Mouse (Mus musculus): Measurements from ENCODE around the gene Ninj1. TPM values are rescaled to one million over a fixed set of nuclear protein-coding genes. Genes with fewer than 3 reads are reported as not detected.

The Ninj1 gene
- polyA plus RNA-seq, 1 experiment from 2014 or later: 54.2 TPM

DNA sequence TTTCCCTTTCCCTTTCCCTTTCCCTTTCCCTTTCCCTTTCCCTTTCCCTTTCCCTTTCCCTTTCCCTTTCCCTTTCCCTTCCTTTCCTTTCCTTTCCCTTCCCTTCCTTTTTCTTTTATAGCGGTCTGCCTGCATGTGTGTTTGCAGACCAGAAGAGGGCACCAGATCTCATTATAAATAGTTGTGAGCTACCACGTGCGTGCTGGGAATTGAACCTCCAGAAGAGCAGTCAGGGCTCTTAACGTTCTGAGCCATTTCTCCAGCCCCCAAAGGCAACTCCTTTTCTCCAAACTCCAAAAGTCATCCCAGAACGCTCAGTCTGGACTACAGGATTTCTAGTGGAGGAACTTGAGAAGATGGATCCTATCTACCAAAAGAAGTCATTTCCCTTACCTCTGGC, 33.6 kb downstream of the Ninj1 start:
- Histone ChIP-seq H3K9ac (ENCODE audit: low read depth, low read length) (no peak overlapping the region), H3K9me3 (ENCODE audit: control insufficient read depth, low read length) (no peaks in the 10 kb centered on the region), H3K27me3 (ENCODE audit: control insufficient read depth, insufficient read depth, low read length) (no peaks in the 10 kb centered on the region), H3K4me3 (ENCODE audit: low read length) (no peak overlapping the region), H3K36me3 (ENCODE audit: control insufficient read depth, insufficient read depth, low read length) (no peaks in the 10 kb centered on the region), H3K27ac (ENCODE audit: low read depth, low read length) (no peak overlapping the region), H3K4me1 (ENCODE audit: control insufficient read depth, insufficient read depth, low read length) (0 out of 2 replicates have a peak, but pooled peaks cover 2% of the 10 kb centered on the region), H3K4me2 (replicated peaks; ENCODE audit: low read depth, low read length) (no peak overlapping the region)
- no peak for ATAC-seq (ENCODE audit: low FRiP score, low TSS enrichment)
- WGBS: 18% methylated on average over 5 of the region's 5 CpGs

DNA sequence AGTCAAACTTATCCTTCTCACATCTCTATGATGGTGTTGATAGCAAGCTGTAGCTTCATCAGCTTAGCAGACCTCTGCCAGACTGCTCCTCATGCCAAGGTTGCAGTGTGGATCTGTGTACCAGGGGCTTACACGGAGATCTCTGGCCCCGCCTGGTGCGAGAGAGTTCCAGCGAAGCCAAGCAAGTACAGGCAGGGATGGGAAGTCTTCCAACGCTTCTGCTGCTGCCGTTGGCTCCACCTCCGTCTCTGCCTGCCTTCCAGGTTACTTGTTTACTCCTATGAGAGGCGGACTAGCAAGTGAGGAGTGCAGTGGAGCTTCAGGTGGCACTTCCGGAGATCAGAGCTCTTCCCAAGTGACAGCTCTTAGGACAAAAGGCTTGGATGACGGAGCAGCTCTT, 37.0 kb downstream of the Ninj1 start:
- Histone ChIP-seq H3K4me3 (ENCODE audit: low read length) (no peak overlapping the region), H3K36me3 (ENCODE audit: control insufficient read depth, insufficient read depth, low read length) (no peaks in the 10 kb centered on the region), H3K27ac (ENCODE audit: low read depth, low read length) (no peak overlapping the region), H3K9me3 (ENCODE audit: control insufficient read depth, low read length) (no peaks in the 10 kb centered on the region), H3K9ac (ENCODE audit: low read depth, low read length) (no peak overlapping the region), H3K27me3 (ENCODE audit: control insufficient read depth, insufficient read depth, low read length) (no peaks in the 10 kb centered on the region), H3K4me2 (replicated peaks; ENCODE audit: low read depth, low read length) (no peak overlapping the region), H3K4me1 (ENCODE audit: control insufficient read depth, insufficient read depth, low read length) (no peaks in the 10 kb centered on the region)
- WGBS: 13% methylated on average over 10 of the region's 10 CpGs
- ATAC-seq (ENCODE audit: low FRiP score, low TSS enrichment): no peak

GRCm38 (mm10) chr13:49224729-49225128, 37.4 kb downstream of the Ninj1 start:
- H3K27me3 ChIP-seq (ENCODE audit: control insufficient read depth, insufficient read depth, low read length): no peaks in the 10 kb centered on the region
- no peaks in the 10 kb centered on the region for H3K4me1 ChIP-seq (ENCODE audit: control insufficient read depth, insufficient read depth, low read length)
- H3K9me3 ChIP-seq (ENCODE audit: control insufficient read depth, low read length): no peaks in the 10 kb centered on the region
- no peak overlapping the region for H3K4me2 ChIP-seq (replicated peaks; ENCODE audit: low read depth, low read length)
- H3K9ac ChIP-seq (ENCODE audit: low read depth, low read length): no peak overlapping the region
- H3K36me3 ChIP-seq (ENCODE audit: control insufficient read depth, insufficient read depth, low read length): no peaks in the 10 kb centered on the region
- 37% methylated on average over 6 of the region's 6 CpGs for WGBS
- H3K4me3 ChIP-seq (ENCODE audit: low read length): no peak overlapping the region
- no peak overlapping the region for H3K27ac ChIP-seq (ENCODE audit: low read depth, low read length)
- no peak for ATAC-seq (ENCODE audit: low FRiP score, low TSS enrichment)

DNA sequence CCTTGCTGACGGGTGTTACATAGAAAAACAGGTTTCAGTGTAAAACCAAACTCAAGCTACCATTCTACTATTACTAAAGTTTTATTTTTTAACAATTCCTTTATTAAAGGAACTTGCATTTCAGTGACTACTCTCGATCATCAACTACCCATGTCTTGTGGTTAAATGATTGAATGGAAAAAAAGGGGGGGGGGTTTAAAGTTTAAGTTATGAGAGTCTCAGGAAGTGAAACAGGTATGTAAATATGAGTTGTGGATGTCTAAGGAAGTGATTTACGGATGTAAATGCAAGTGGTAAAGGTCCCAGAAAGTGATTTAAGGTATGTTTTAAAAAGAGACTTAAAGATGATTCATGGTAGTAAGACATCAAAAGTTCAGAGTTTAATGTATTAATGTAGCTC, 37.9 kb downstream of the Ninj1 start:
- H3K4me1 ChIP-seq (ENCODE audit: control insufficient read depth, insufficient read depth, low read length): no peaks in the 10 kb centered on the region
- ATAC-seq (ENCODE audit: low FRiP score, low TSS enrichment): no peak
- no peak overlapping the region for H3K27ac ChIP-seq (ENCODE audit: low read depth, low read length)
- 63% methylated on average over 3 of the region's 3 CpGs for WGBS
- H3K9ac ChIP-seq (ENCODE audit: low read depth, low read length): no peak overlapping the region
- H3K27me3 ChIP-seq (ENCODE audit: control insufficient read depth, insufficient read depth, low read length): no peaks in the 10 kb centered on the region
- H3K4me3 ChIP-seq (ENCODE audit: low read length): no peak overlapping the region
- H3K9me3 ChIP-seq (ENCODE audit: control insufficient read depth, low read length): no peaks in the 10 kb centered on the region
- H3K36me3 ChIP-seq (ENCODE audit: control insufficient read depth, insufficient read depth, low read length): no peaks in the 10 kb centered on the region
- H3K4me2 ChIP-seq (replicated peaks; ENCODE audit: low read depth, low read length): no peak overlapping the region

DNA sequence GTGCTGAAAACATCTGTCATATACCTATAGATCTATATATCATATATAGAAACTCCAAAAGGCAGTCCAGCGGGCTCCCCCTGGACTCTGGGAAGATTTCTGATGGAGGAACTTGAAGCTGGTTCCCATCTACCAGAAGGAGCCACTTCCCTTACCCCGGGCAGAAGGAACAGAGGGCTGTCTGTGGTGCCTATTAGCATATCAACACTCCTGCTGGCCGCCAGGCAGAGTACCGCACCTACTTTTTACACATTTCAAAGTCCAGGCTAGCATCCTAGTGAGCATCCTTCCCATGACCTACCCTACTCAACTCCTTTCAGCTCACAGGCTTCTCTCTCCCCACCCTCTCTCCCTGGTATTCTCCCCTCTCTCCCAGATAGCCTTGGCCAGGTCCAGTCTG, 38.3 kb downstream of the Ninj1 start:
- Histone ChIP-seq H3K27ac (ENCODE audit: low read depth, low read length) (no peak overlapping the region), H3K9ac (ENCODE audit: low read depth, low read length) (no peak overlapping the region), H3K36me3 (ENCODE audit: control insufficient read depth, insufficient read depth, low read length) (no peaks in the 10 kb centered on the region), H3K4me1 (ENCODE audit: control insufficient read depth, insufficient read depth, low read length) (no peaks in the 10 kb centered on the region), H3K27me3 (ENCODE audit: control insufficient read depth, insufficient read depth, low read length) (no peaks in the 10 kb centered on the region), H3K4me3 (ENCODE audit: low read length) (no peak overlapping the region), H3K9me3 (ENCODE audit: control insufficient read depth, low read length) (no peaks in the 10 kb centered on the region), H3K4me2 (replicated peaks; ENCODE audit: low read depth, low read length) (no peak overlapping the region)
- WGBS: 47% methylated on average over 4 of the region's 4 CpGs
- ATAC-seq (ENCODE audit: low FRiP score, low TSS enrichment): no peak

GRCm38 (mm10) chr13:49233792-49234572, 46.7 kb downstream of the Ninj1 start:
- no peak for ATAC-seq (ENCODE audit: low FRiP score, low TSS enrichment)
- H3K9ac ChIP-seq (ENCODE audit: low read depth, low read length): no peak overlapping the region
- no peak overlapping the region for H3K4me2 ChIP-seq (replicated peaks; ENCODE audit: low read depth, low read length)
- 93% methylated on average over 8 of the region's 8 CpGs for WGBS
- no peaks in the 10 kb centered on the region for H3K27me3 ChIP-seq (ENCODE audit: control insufficient read depth, insufficient read depth, low read length)
- no peak overlapping the region for H3K27ac ChIP-seq (ENCODE audit: low read depth, low read length)
- no peaks in the 10 kb centered on the region for H3K36me3 ChIP-seq (ENCODE audit: control insufficient read depth, insufficient read depth, low read length)
- no peaks in the 10 kb centered on the region; the same call in 1 of the 2 replicates for H3K9me3 ChIP-seq (ENCODE audit: control insufficient read depth, low read length)
- no peak overlapping the region for H3K4me3 ChIP-seq (ENCODE audit: low read length)
- no peaks in the 10 kb centered on the region for H3K4me1 ChIP-seq (ENCODE audit: control insufficient read depth, insufficient read depth, low read length)

GRCm38 (mm10) chr13:49234711-49235110, 47.4 kb downstream of the Ninj1 start:
- Histone ChIP-seq H3K4me2 (replicated peaks; ENCODE audit: low read depth, low read length) (no peak overlapping the region), H3K4me1 (ENCODE audit: control insufficient read depth, insufficient read depth, low read length) (no peaks in the 10 kb centered on the region), H3K9ac (ENCODE audit: low read depth, low read length) (no peak overlapping the region), H3K4me3 (ENCODE audit: low read length) (no peak overlapping the region), H3K27ac (ENCODE audit: low read depth, low read length) (no peak overlapping the region), H3K36me3 (ENCODE audit: control insufficient read depth, insufficient read depth, low read length) (no peaks in the 10 kb centered on the region), H3K9me3 (ENCODE audit: control insufficient read depth, low read length) (no peaks in the 10 kb centered on the region; the same call in 1 of the 2 replicates), H3K27me3 (ENCODE audit: control insufficient read depth, insufficient read depth, low read length) (no peaks in the 10 kb centered on the region)
- 94% methylated on average over 4 of the region's 4 CpGs for WGBS
- ATAC-seq (ENCODE audit: low FRiP score, low TSS enrichment): no peak

DNA sequence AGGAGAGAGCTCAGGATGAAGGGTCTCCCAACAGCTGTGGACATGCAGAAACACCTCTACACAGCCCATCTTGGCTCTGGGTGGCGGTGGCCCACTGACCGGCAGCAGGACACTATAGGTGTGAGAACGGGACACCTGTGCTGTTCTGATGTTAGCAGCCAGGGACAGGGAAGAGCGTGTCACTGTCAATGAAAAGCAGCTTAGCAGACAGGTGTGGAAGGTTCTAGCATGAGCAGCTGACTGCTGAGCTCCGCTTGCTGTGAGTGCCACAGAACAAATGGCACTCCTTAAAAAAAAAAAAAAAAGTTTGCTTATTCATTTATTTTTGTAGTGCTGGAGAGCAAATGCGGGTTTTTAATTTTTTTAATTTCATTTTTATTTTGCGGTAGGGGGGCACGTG, 50.3 kb downstream of the Ninj1 start:
- Histone ChIP-seq H3K4me1 (ENCODE audit: control insufficient read depth, insufficient read depth, low read length) (no peaks in the 10 kb centered on the region), H3K27me3 (ENCODE audit: control insufficient read depth, insufficient read depth, low read length) (no peaks in the 10 kb centered on the region), H3K4me2 (replicated peaks; ENCODE audit: low read depth, low read length) (no peak overlapping the region), H3K27ac (ENCODE audit: low read depth, low read length) (no peak overlapping the region), H3K36me3 (ENCODE audit: control insufficient read depth, insufficient read depth, low read length) (no peaks in the 10 kb centered on the region), H3K9ac (ENCODE audit: low read depth, low read length) (no peak overlapping the region), H3K9me3 (ENCODE audit: control insufficient read depth, low read length) (no peaks in the 10 kb centered on the region; the same call in 1 of the 2 replicates), H3K4me3 (ENCODE audit: low read length) (no peak overlapping the region)
- ATAC-seq (ENCODE audit: low FRiP score, low TSS enrichment): no peak
- WGBS: 87% methylated on average over 8 of the region's 8 CpGs

- Histone ChIP-seq H3K36me3 (ENCODE audit: control insufficient read depth, insufficient read depth, low read length) (no peaks in the 10 kb centered on the region), H3K9ac (ENCODE audit: low read depth, low read length) (no peak overlapping the region), H3K4me2 (replicated peaks; ENCODE audit: low read depth, low read length) (no peak overlapping the region), H3K27ac (ENCODE audit: low read depth, low read length) (no peak overlapping the region), H3K27me3 (ENCODE audit: control insufficient read depth, insufficient read depth, low read length) (no peaks in the 10 kb centered on the region), H3K9me3 (ENCODE audit: control insufficient read depth, low read length) (no peaks in the 10 kb centered on the region; the same call in 1 of the 2 replicates), H3K4me1 (ENCODE audit: control insufficient read depth, insufficient read depth, low read length) (no peaks in the 10 kb centered on the region), H3K4me3 (ENCODE audit: low read length) (no peak overlapping the region)
- WGBS: 96% methylated on average over 8 of the region's 8 CpGs
- ATAC-seq (ENCODE audit: low FRiP score, low TSS enrichment): no peak
Measured at GRCm38 (mm10) chr13:49238737-49239136, 51.5 kb downstream of the Ninj1 start.

Measured in kidney, embryonic 14.5 days (tissue).